Mouse (Mus musculus): ENCODE results near the gene Zcchc7. TPM values are rescaled to one million over a fixed set of nuclear protein-coding genes. Genes with fewer than 3 reads are reported as not detected.

The Zcchc7 gene
- 42.8 and 47.6 TPM in 2 replicates for polyA plus RNA-seq (2015; fragmentation: Nextera tagmentation; extraction: Ambion mirVana)

- ATAC-seq (ENCODE audit: insufficient number of reproducible peaks, low FRiP score, low TSS enrichment, low read depth): peak; percentile 31; the same call in 1 of the 2 replicates
- no peaks in the 10 kb centered on the region for H3K9me3 ChIP-seq
- peaks cover 9% of the 10 kb centered on the region; the same call in 1 of the 2 replicates for H3K4me1 ChIP-seq
- H3K9ac ChIP-seq: peak within 1 kb of the TSS; percentile 93
- H3K4me2 ChIP-seq: peak within 1 kb of the TSS; percentile 69
- peak within 1 kb of the TSS; percentile 93 for H3K27ac ChIP-seq
- no peaks in the 10 kb centered on the region for H3K27me3 ChIP-seq
- peak within 1 kb of the TSS; percentile 99 for H3K4me3 ChIP-seq
- 3% methylated on average over 15 of the region's 15 CpGs for WGBS
- H3K36me3 ChIP-seq: no peaks in the 10 kb centered on the region
These were observed at the start of gene Zcchc7 for GRCm38 (mm10) chr4:44755553-44756133. Gene Zcchc7, plus strand, starts transcription at chr4:44755877.

- Histone ChIP-seq H3K27ac (no peak overlapping the region), H3K9me3 (no peaks in the 10 kb centered on the region), H3K36me3 (no peaks in the 10 kb centered on the region), H3K4me3 (no peak overlapping the region), H3K4me2 (no peak overlapping the region), H3K27me3 (peaks cover 98% of the 10 kb centered on the region), H3K4me1 (peaks cover 24% of the 10 kb centered on the region), H3K9ac (no peak overlapping the region)
- no peak for ATAC-seq (ENCODE audit: insufficient number of reproducible peaks, low FRiP score, low TSS enrichment, low read depth)
- 3% methylated on average over 7 of the region's 7 CpGs for WGBS
These were observed 49.7 kb upstream of the Zcchc7 start for GRCm38 (mm10) chr4:44705967-44706366.

- no peak for ATAC-seq (ENCODE audit: insufficient number of reproducible peaks, low FRiP score, low TSS enrichment, low read depth)
- no peak overlapping the region for H3K4me2 ChIP-seq
- H3K4me3 ChIP-seq: no peak overlapping the region
- 14% methylated on average over 1 of the region's 1 CpGs for WGBS
- no peak overlapping the region for H3K9ac ChIP-seq
- H3K27me3 ChIP-seq: peaks cover 98% of the 10 kb centered on the region
- no peaks in the 10 kb centered on the region for H3K36me3 ChIP-seq
- peaks cover 31% of the 10 kb centered on the region for H3K4me1 ChIP-seq
- H3K27ac ChIP-seq: no peak overlapping the region
- no peaks in the 10 kb centered on the region for H3K9me3 ChIP-seq
These were observed 48.8 kb upstream of the Zcchc7 start for GRCm38 (mm10) chr4:44706865-44707264.

- Histone ChIP-seq H3K36me3 (no peaks in the 10 kb centered on the region), H3K9me3 (no peaks in the 10 kb centered on the region), H3K4me2 (no peak overlapping the region), H3K27ac (no peak overlapping the region), H3K4me1 (peaks cover 37% of the 10 kb centered on the region), H3K27me3 (peaks cover 98% of the 10 kb centered on the region), H3K4me3 (no peak overlapping the region), H3K9ac (no peak overlapping the region)
- ATAC-seq (ENCODE audit: insufficient number of reproducible peaks, low FRiP score, low TSS enrichment, low read depth): no peak
- 46% methylated on average over 8 of the region's 8 CpGs for WGBS
These were observed 47.4 kb upstream of the Zcchc7 start for GRCm38 (mm10) chr4:44708311-44708710.

GRCm38 (mm10) chr4:44709091-44709695 is 46.5 kb upstream of the Zcchc7 start:
- Histone ChIP-seq H3K27me3 (peaks cover 98% of the 10 kb centered on the region), H3K9ac (no peak overlapping the region), H3K4me3 (no peak overlapping the region), H3K4me1 (peaks cover 37% of the 10 kb centered on the region), H3K4me2 (no peak overlapping the region), H3K27ac (no peak overlapping the region), H3K36me3 (no peaks in the 10 kb centered on the region), H3K9me3 (no peaks in the 10 kb centered on the region)
- ATAC-seq (ENCODE audit: insufficient number of reproducible peaks, low FRiP score, low TSS enrichment, low read depth): no peak

GRCm38 (mm10) chr4:44709740-44710700 is 45.7 kb upstream of the Zcchc7 start, which contains the start of gene Pax5:
Gene Pax5, minus strand, starts transcription at chr4:44710487.
- ATAC-seq (ENCODE audit: insufficient number of reproducible peaks, low FRiP score, low TSS enrichment, low read depth): no peak
- Histone ChIP-seq H3K4me1 (peaks cover 34% of the 10 kb centered on the region), H3K9ac (no peak within 1 kb of the TSS), H3K9me3 (no peaks in the 10 kb centered on the region), H3K36me3 (no peaks in the 10 kb centered on the region), H3K4me3 (peak within 1 kb of the TSS; percentile 8; the same call in 1 of the 2 replicates), H3K27ac (no peak within 1 kb of the TSS), H3K27me3 (peaks cover 98% of the 10 kb centered on the region), H3K4me2 (no peak within 1 kb of the TSS)
- 27% methylated on average over 16 of the region's 16 CpGs for WGBS

- no peaks in the 10 kb centered on the region for H3K9me3 ChIP-seq
- 4% methylated on average over 30 of the region's 30 CpGs for WGBS
- peaks cover 34% of the 10 kb centered on the region for H3K4me1 ChIP-seq
- peak overlapping the region; percentile 8; the same call in 1 of the 2 replicates for H3K4me3 ChIP-seq
- H3K9ac ChIP-seq: no peak overlapping the region
- no peak overlapping the region for H3K27ac ChIP-seq
- ATAC-seq (ENCODE audit: insufficient number of reproducible peaks, low FRiP score, low TSS enrichment, low read depth): no peak
- peaks cover 98% of the 10 kb centered on the region for H3K27me3 ChIP-seq
- H3K36me3 ChIP-seq: no peaks in the 10 kb centered on the region
- no peak overlapping the region for H3K4me2 ChIP-seq
These were observed 45.0 kb upstream of the Zcchc7 start for GRCm38 (mm10) chr4:44710701-44711097.

GRCm38 (mm10) chr4:44711136-44711900 is 44.4 kb upstream of the Zcchc7 start:
- WGBS: under 1% methylated on average over 25 of the region's 25 CpGs
- Histone ChIP-seq H3K36me3 (no peaks in the 10 kb centered on the region), H3K4me3 (no peak overlapping the region), H3K4me1 (peaks cover 34% of the 10 kb centered on the region), H3K9me3 (no peaks in the 10 kb centered on the region), H3K9ac (no peak overlapping the region), H3K4me2 (no peak overlapping the region), H3K27me3 (peaks cover 94% of the 10 kb centered on the region), H3K27ac (no peak overlapping the region)
- ATAC-seq (ENCODE audit: insufficient number of reproducible peaks, low FRiP score, low TSS enrichment, low read depth): no peak

GRCm38 (mm10) chr4:44712051-44712700 is 43.5 kb upstream of the Zcchc7 start:
- H3K4me1 ChIP-seq: peaks cover 34% of the 10 kb centered on the region
- no peak for ATAC-seq (ENCODE audit: insufficient number of reproducible peaks, low FRiP score, low TSS enrichment, low read depth)
- no peaks in the 10 kb centered on the region for H3K9me3 ChIP-seq
- no peaks in the 10 kb centered on the region for H3K36me3 ChIP-seq
- peak overlapping the region; percentile 9 for H3K4me3 ChIP-seq
- H3K27me3 ChIP-seq: peaks cover 94% of the 10 kb centered on the region
- WGBS: under 1% methylated on average over 25 of the region's 25 CpGs
- H3K27ac ChIP-seq: no peak overlapping the region
- no peak overlapping the region for H3K9ac ChIP-seq
- 0 out of 2 replicates have a peak overlapping the region, but pooled peaks have one; percentile 24 for H3K4me2 ChIP-seq

- Histone ChIP-seq H3K9ac (no peak overlapping the region), H3K4me3 (0 out of 2 replicates have a peak overlapping the region, but pooled peaks have one; percentile 1), H3K27ac (no peak overlapping the region), H3K36me3 (no peaks in the 10 kb centered on the region), H3K9me3 (no peaks in the 10 kb centered on the region), H3K4me1 (peaks cover 34% of the 10 kb centered on the region), H3K4me2 (peak overlapping the region; percentile 13), H3K27me3 (peaks cover 94% of the 10 kb centered on the region)
- WGBS: under 1% methylated on average over 50 of the region's 50 CpGs
- no peak for ATAC-seq (ENCODE audit: insufficient number of reproducible peaks, low FRiP score, low TSS enrichment, low read depth)
These were observed 42.7 kb upstream of the Zcchc7 start for GRCm38 (mm10) chr4:44712786-44713553.
